Mouse (Mus musculus) MEL (cell line): Measurements from ENCODE around the gene Elk3. TPM values are rescaled to one million over a fixed set of nuclear protein-coding genes. Genes with fewer than 3 reads are reported as not detected.

Experiments used
- DNase-seq: peaks from one replicate; pipeline ENCODE4 v3.0.0; 2011; ENCODE audit warnings: low read depth, low spot score
- H3K27ac ChIP-seq: 2 replicates; pipeline ENCODE4 v1.5.1; 2012; ENCODE audit warnings: low read depth, mild to moderate bottlenecking, control low read depth, low read length, moderate library complexity; ENCODE audit not compliant: control insufficient read depth
- H3K27me3 ChIP-seq, 2 experiments: fragments of 150-350 bp in 1 of 2; sonication (generic) in 1 of 2; 2 replicates each; pipeline ENCODE4 v1.6.1; 2012; ENCODE audit warnings: low read length in 2 of 2, mild to moderate bottlenecking in 2 of 2, improper control_type of control experiment in 1 of 2, moderate library complexity in 1 of 2; ENCODE audit not compliant: insufficient read depth in 2 of 2, control insufficient read depth in 1 of 2
- H3K36me3 ChIP-seq, 2 experiments: 2 replicates each; pipeline ENCODE4 v1.6.1; 2012 to 2014; ENCODE audit warnings: low read length in 2 of 2, improper control_type of control experiment in 1 of 2, inconsistent platforms in 1 of 2, mild to moderate bottlenecking in 1 of 2; ENCODE audit not compliant: insufficient read depth in 2 of 2, control insufficient read depth in 1 of 2
- H3K4me1 ChIP-seq, 2 experiments: fragments of 150-350 bp in 1 of 2; sonication (generic) in 1 of 2; 2 replicates each; pipeline ENCODE4 v1.6.1; 2012; ENCODE audit warnings: low read length in 2 of 2, improper control_type of control experiment in 1 of 2, mild to moderate bottlenecking in 1 of 2; ENCODE audit not compliant: insufficient read depth in 2 of 2, control insufficient read depth in 1 of 2
- H3K4me3 ChIP-seq, 2 experiments: fragments of 150-350 bp in 1 of 2; sonication (generic) in 1 of 2; 2 replicates each; pipeline ENCODE4 v1.5.1; 2012; ENCODE audit warnings: low read depth in 2 of 2, low read length in 2 of 2, mild to moderate bottlenecking in 2 of 2, moderate library complexity in 2 of 2, control low read depth in 1 of 2, improper control_type of control experiment in 1 of 2; ENCODE audit not compliant: control insufficient read depth in 1 of 2, insufficient read depth in 1 of 2
- H3K79me2 ChIP-seq: 2 replicates; pipeline ENCODE4 v1.6.1; 2012; ENCODE audit warnings: mild to moderate bottlenecking, low read length, moderate library complexity; ENCODE audit not compliant: control insufficient read depth, poor library complexity, insufficient read depth
- H3K9ac ChIP-seq: 2 replicates; pipeline ENCODE4 v1.6.1; 2012; ENCODE audit warnings: low read depth, mild to moderate bottlenecking, control low read depth, low read length, moderate library complexity; ENCODE audit not compliant: control insufficient read depth, poor library complexity, severe bottlenecking
- H3K9me3 ChIP-seq: fragments of 150-350 bp; sonication (generic); replicated peaks from 2 replicates; pipeline ENCODE4 v1.6.1; 2012; ENCODE audit warnings: mild to moderate bottlenecking, low read length, improper control_type of control experiment, moderate library complexity; ENCODE audit not compliant: insufficient read depth
- BHLHE40 ChIP-seq: IDR thresholded peaks from 2 replicates; pipeline ENCODE4 v1.6.1; 2012; ENCODE audit warnings: low read depth, mild to moderate bottlenecking, inconsistent platforms, low read length, improper control_type of control experiment, borderline replicate concordance
- ETS1 ChIP-seq: IDR thresholded peaks from 2 replicates; pipeline ENCODE4 v1.6.1; 2012; ENCODE audit warnings: low read depth, mild to moderate bottlenecking, inconsistent platforms, low read length, improper control_type of control experiment, moderate library complexity
- GABPA ChIP-seq: IDR thresholded peaks from 2 replicates; pipeline ENCODE4 v1.6.1; 2012; ENCODE audit warnings: low read depth, mild to moderate bottlenecking, inconsistent platforms, low read length, improper control_type of control experiment, moderate library complexity
- GATA1 ChIP-seq: IDR thresholded peaks from 2 replicates; pipeline ENCODE4 v1.6.1; 2011; ENCODE audit warnings: low read depth, low read length, improper control_type of control experiment
- JUND ChIP-seq: IDR thresholded peaks from 2 replicates; pipeline ENCODE4 v1.6.1; 2011; ENCODE audit warnings: low read depth, mild to moderate bottlenecking, improper control_type of control experiment, low read length
- KAT2A ChIP-seq: conservative IDR thresholded peaks from 2 replicates; pipeline ENCODE4 v1.6.1; 2012; ENCODE audit warnings: low read depth, low read length, improper control_type of control experiment, inconsistent platforms
- MAFK ChIP-seq: IDR thresholded peaks from 2 replicates; pipeline ENCODE4 v1.6.1; 2011; ENCODE audit warnings: low read depth, mild to moderate bottlenecking, low read length, improper control_type of control experiment, borderline replicate concordance
- MXI1 ChIP-seq: IDR thresholded peaks from 2 replicates; pipeline ENCODE4 v1.6.1; 2011; ENCODE audit warnings: mild to moderate bottlenecking, low read depth, low read length, improper control_type of control experiment
- POLR2A ChIP-seq, 2 experiments: IDR thresholded peaks; 2 replicates each; pipeline ENCODE4 v1.6.1; 2011 to 2012; ENCODE audit warnings: low read length in 2 of 2, mild to moderate bottlenecking in 2 of 2, control low read depth in 1 of 2, improper control_type of control experiment in 1 of 2, low read depth in 1 of 2, moderate library complexity in 1 of 2; ENCODE audit not compliant: control insufficient read depth in 1 of 2, insufficient read depth in 1 of 2, poor library complexity in 1 of 2
- POLR2AphosphoS5 ChIP-seq: IDR thresholded peaks from 2 replicates; pipeline ENCODE4 v1.6.1; 2012; ENCODE audit warnings: low read depth, borderline replicate concordance, mild to moderate bottlenecking, inconsistent platforms, low read length, moderate library complexity, mixed read lengths
- RAD21 ChIP-seq: IDR thresholded peaks from 2 replicates; pipeline ENCODE4 v1.6.1; 2011; ENCODE audit warnings: mild to moderate bottlenecking, low read depth, low read length, improper control_type of control experiment
- SMC3 ChIP-seq: IDR thresholded peaks from 2 replicates; pipeline ENCODE4 v1.6.1; 2011; ENCODE audit warnings: low read depth, low read length, improper control_type of control experiment
- TAL1 ChIP-seq: IDR thresholded peaks from 2 replicates; pipeline ENCODE4 v1.6.1; 2012; ENCODE audit warnings: mild to moderate bottlenecking, inconsistent platforms, low read length, moderate library complexity, mixed read lengths
- TBP ChIP-seq: IDR thresholded peaks from 2 replicates; pipeline ENCODE4 v1.8.0; 2011; ENCODE audit warnings: low read depth, low read length, improper control_type of control experiment
- ZC3H11A ChIP-seq: IDR thresholded peaks from 2 replicates; pipeline ENCODE4 v1.6.1; 2012; ENCODE audit warnings: low read depth, mild to moderate bottlenecking, inconsistent platforms, low read length, improper control_type of control experiment
- ZKSCAN1 ChIP-seq: IDR thresholded peaks from 2 replicates; pipeline ENCODE4 v1.6.1; 2012; ENCODE audit warnings: low read depth, mild to moderate bottlenecking, inconsistent platforms, low read length, improper control_type of control experiment, moderate library complexity
- ZNF384 ChIP-seq: IDR thresholded peaks from 2 replicates; pipeline ENCODE4 v1.6.1; 2012; ENCODE audit warnings: low read depth, mild to moderate bottlenecking, inconsistent platforms, low read length, improper control_type of control experiment
- polyA plus RNA-seq, 2 experiments: library from polyadenylated mRNA; stranded (reverse) in 1 of 2; unstranded in 1 of 2; fragments of >175 nt in 1 of 2; fragments of >200 nt in 1 of 2; gene quantifications; 2 replicates each; pipeline versions ENCODE4 v1.2.1 to v1.2.4; 2012; ENCODE audit warnings: low replicate concordance in 2 of 2, low read depth in 1 of 2; ENCODE audit not compliant: insufficient read length in 2 of 2, insufficient read depth in 1 of 2, missing spikeins in 1 of 2
- total RNA-seq: library from RNA; depleted of rRNA; stranded (reverse); fragments of 300-350 nt; gene quantifications from 2 replicates; pipeline ENCODE4 v1.2.3, GENCODE M21; 2012

Gene Elk3
- total and polyA plus RNA-seq, 3 experiments = 1.0 to 6.3 TPM; not detected in 1

- TF ChIP-seq MXI1 (no peak), JUND (no peak), ZC3H11A (no peak), BHLHE40 (no peak), POLR2AphosphoS5 (no peak), ETS1 (no peak), GATA1 (no peak), KAT2A (no peak), GABPA (no peak), MAFK (no peak), SMC3 (no peak)
- Histone ChIP-seq H3K4me1 (no peaks in the 10 kb centered on the region), H3K27me3 (peaks cover 0 to 3% of the 10 kb centered on the region in 2 experiments; a peak in 3 of 4 replicates), H3K9ac (no peak overlapping the region), H3K9me3 (no peaks in the 10 kb centered on the region), H3K27ac (no peak overlapping the region), H3K36me3 (no peaks in the 10 kb centered on the region), H3K4me3 (no peak overlapping the region), H3K79me2 (no peaks in the 10 kb centered on the region)
- no peak for DNase-seq
Measured at GRCm38 (mm10) chr10:93319526-93320063, 8.7 kb upstream of the Elk3 start.

- Histone ChIP-seq H3K9ac (no peak overlapping the region), H3K4me3 (no peak overlapping the region), H3K79me2 (no peaks in the 10 kb centered on the region), H3K4me1 (no peaks in the 10 kb centered on the region), H3K36me3 (no peaks in the 10 kb centered on the region), H3K27me3 (peaks cover 3 to 6% of the 10 kb centered on the region in 2 experiments; a peak in 3 of 4 replicates), H3K9me3 (no peaks in the 10 kb centered on the region), H3K27ac (no peak overlapping the region)
- no peak for TF ChIP-seq ZNF384
- TF ChIP-seq ZKSCAN1 = no peak
- no peak for TF ChIP-seq RAD21
- no peak for TF ChIP-seq JUND
- TF ChIP-seq TBP = no peak
- TF ChIP-seq POLR2A (IDR thresholded peaks at IDR 0.05; ENCODE audit: control insufficient read depth in 1 of 2, insufficient read depth in 1 of 2, low read depth in 1 of 2, low read length in 2 of 2, poor library complexity in 1 of 2) = no peak
- TF ChIP-seq TAL1 = no peak
- DNase-seq = no peak
Measured at GRCm38 (mm10) chr10:93316909-93317308, 6.0 kb upstream of the Elk3 start.
